Mouse (Mus musculus) limb, embryonic 14.5 days (tissue): Measurements from ENCODE around the gene Abcg4. TPM values are rescaled to one million over a fixed set of nuclear protein-coding genes. Genes with fewer than 3 reads are reported as not detected.
"Not testable (repeated sequence)": the region's sequence is repeated elsewhere in the genome, so short reads cannot be mapped to it uniquely, and the experiment has no call there.

Experiments
- ATAC-seq: fragments of 200-750 bp; cut with Nextera tagmentation; 2 replicates; pipeline ENCODE4 v1.8.0; 2017; ENCODE audit warnings: low read depth, moderate number of reproducible peaks, moderate TSS enrichment; ENCODE audit not compliant: low FRiP score
- DNase-seq: peaks from one replicate; pipeline ENCODE4 v3.0.0-alpha.2; 2015; ENCODE audit warnings: low spot score
- H3K27ac ChIP-seq: fragments of 300-500 bp; sonication (generic); replicated peaks from 2 replicates; pipeline ENCODE4 v1.5.1; 2014; ENCODE audit warnings: low read depth, mild to moderate bottlenecking, low read length, moderate library complexity, mixed read lengths
- H3K27me3 ChIP-seq: fragments of 300-500 bp; sonication (generic); 2 replicates; pipeline ENCODE4 v1.6.1; 2014; ENCODE audit warnings: low read length, mixed read lengths; ENCODE audit not compliant: control insufficient read depth, insufficient read depth
- H3K36me3 ChIP-seq: fragments of 300-500 bp; sonication (generic); 2 replicates; pipeline ENCODE4 v1.6.1; 2014; ENCODE audit warnings: mild to moderate bottlenecking, low read length, moderate library complexity, mixed read lengths; ENCODE audit not compliant: control insufficient read depth, insufficient read depth
- H3K4me1 ChIP-seq: fragments of 300-500 bp; sonication (generic); 2 replicates; pipeline ENCODE4 v1.6.1; 2014; ENCODE audit warnings: antibody characterized with exemption, low read length, mixed read lengths; ENCODE audit not compliant: control insufficient read depth, insufficient read depth
- H3K4me2 ChIP-seq: fragments of 300-500 bp; sonication (generic); replicated peaks from 2 replicates; pipeline ENCODE4 v1.6.1; 2014; ENCODE audit warnings: low read depth, mild to moderate bottlenecking, low read length, moderate library complexity; ENCODE audit not compliant: severe bottlenecking
- H3K4me3 ChIP-seq: fragments of 300-500 bp; sonication (generic); replicated peaks from 2 replicates; pipeline ENCODE4 v1.5.1; 2014; ENCODE audit warnings: low read length
- H3K9ac ChIP-seq: fragments of 300-500 bp; sonication (generic); 2 replicates; pipeline ENCODE4 v1.6.1; 2014; ENCODE audit warnings: mild to moderate bottlenecking, low read depth, low read length, moderate library complexity; ENCODE audit not compliant: severe bottlenecking
- H3K9me3 ChIP-seq: fragments of 300-500 bp; sonication (generic); 2 replicates; pipeline ENCODE4 v1.6.1; 2016; ENCODE audit warnings: low read length; ENCODE audit not compliant: control insufficient read depth
- POLR2A ChIP-seq: fragments of 200-500 bp; IDR thresholded peaks from 2 replicates; pipeline ENCODE4 v1.8.0; 2012; ENCODE audit warnings: inconsistent platforms, mild to moderate bottlenecking, moderate library complexity, borderline replicate concordance; ENCODE audit not compliant: insufficient read depth, insufficient read length; ENCODE audit errors: extremely low read depth
- WGBS: fragments of 180-500 bp; shearing (Covaris S2); extraction: QIAGEN DNeasy Blood & Tissue Kit; methylation state at CpG from one replicate; pipeline ENCODE4 v1.1.7; 2014; 5-methylcytosine and 5-hydroxymethylcytosine counted together
- polyA plus RNA-seq, 2 experiments: library from polyadenylated mRNA; depleted of rRNA in 1 of 2; stranded (reverse) in 1 of 2; unstranded in 1 of 2; fragments of >200 nt; fragmentation: Nextera tagmentation in 1 of 2; extraction: Ambion mirVana in 1 of 2; gene quantifications; 2 replicates each; pipeline versions ENCODE4 v1.2.1 to v1.2.3; 2012 to 2014

The Abcg4 gene
- polyA plus RNA-seq (2012; rRNA removed) = 20.8 and 35.7 TPM in 2 replicates
- 4.8 and 5.0 TPM in 2 replicates for polyA plus RNA-seq (2014; fragmentation: Nextera tagmentation; extraction: Ambion mirVana)

GRCm38 (mm10) chr9:44288076-44288958 lies at the start of gene Abcg4:
Gene Abcg4 (minus strand): TSS chr9:44288615.
- Histone ChIP-seq H3K9me3 (no peaks in the 10 kb centered on the region), H3K9ac (peak within 1 kb of the TSS; percentile 76), H3K27me3 (no peaks in the 10 kb centered on the region), H3K27ac (no peak within 1 kb of the TSS), H3K4me2 (peak within 1 kb of the TSS; percentile 84), H3K4me3 (peak within 1 kb of the TSS; percentile 63), H3K4me1 (peaks cover 11% of the 10 kb centered on the region), H3K36me3 (peaks cover 23% of the 10 kb centered on the region)
- ATAC-seq (peak; percentile 36; the same call in 1 of the 2 replicates), DNase-seq (no peak)
- 3% methylated on average over 25 of the region's 38 CpGs for whole genome bisulfite sequencing
- no peak for TF ChIP-seq POLR2A

GRCm38 (mm10) chr9:44337436-44338169 lies 49.2 kb upstream of the Abcg4 start:
- H3K27ac ChIP-seq = no peak overlapping the region
- no peak for DNase-seq
- peaks cover 12% of the 10 kb centered on the region for H3K4me1 ChIP-seq
- ATAC-seq = no peak
- TF ChIP-seq POLR2A = no peak
- peak overlapping the region; percentile 80; the same call in 1 of the 2 replicates for H3K4me2 ChIP-seq
- 69% methylated on average over 9 of the region's 9 CpGs for WGBS
- peak overlapping the region; percentile 28; the same call in 1 of the 2 replicates for H3K9ac ChIP-seq
- no peaks in the 10 kb centered on the region for H3K9me3 ChIP-seq
- H3K36me3 ChIP-seq = peaks cover 46% of the 10 kb centered on the region
- peak overlapping the region; percentile 60; the same call in 1 of the 2 replicates for H3K4me3 ChIP-seq
- no peaks in the 10 kb centered on the region for H3K27me3 ChIP-seq

GRCm38 (mm10) chr9:44336964-44337363 lies 48.5 kb upstream of the Abcg4 start:
- Histone ChIP-seq H3K9ac (no peak overlapping the region), H3K36me3 (peaks cover 53% of the 10 kb centered on the region), H3K27ac (no peak overlapping the region), H3K27me3 (no peaks in the 10 kb centered on the region), H3K9me3 (no peaks in the 10 kb centered on the region), H3K4me2 (peak overlapping the region; percentile 80), H3K4me1 (peaks cover 12% of the 10 kb centered on the region; the same call in 1 of the 2 replicates), H3K4me3 (peak overlapping the region; percentile 60)
- no peak for DNase-seq
- TF ChIP-seq POLR2A = no peak
- no peak for ATAC-seq
- WGBS = 81% methylated on average over 3 of the region's 3 CpGs

- Histone ChIP-seq H3K4me1 (peaks cover 12% of the 10 kb centered on the region; the same call in 1 of the 2 replicates), H3K4me3 (peak overlapping the region; percentile 60), H3K36me3 (peaks cover 55% of the 10 kb centered on the region), H3K4me2 (peak overlapping the region; percentile 80)
- WGBS = 18% methylated on average over 3 of the region's 4 CpGs
- not testable (repeated sequence) for H3K27me3 ChIP-seq, H3K9me3 ChIP-seq, DNase-seq, H3K9ac ChIP-seq, ATAC-seq, H3K27ac ChIP-seq
Observed at GRCm38 (mm10) chr9:44336513-44336912, 48.1 kb upstream of the Abcg4 start.

- Histone ChIP-seq H3K4me2 (peak overlapping the region; percentile 80), H3K4me3 (peak overlapping the region; percentile 60), H3K4me1 (peaks cover 12% of the 10 kb centered on the region; the same call in 1 of the 2 replicates), H3K9ac (peak overlapping the region; percentile 84), H3K36me3 (peaks cover 55% of the 10 kb centered on the region), H3K9me3 (no peaks in the 10 kb centered on the region), H3K27me3 (no peaks in the 10 kb centered on the region), H3K27ac (peak overlapping the region; percentile 94; the same call in 1 of the 2 replicates)
- 0% methylated on average over 5 of the region's 5 CpGs for WGBS
- no peak for ATAC-seq
- 0 out of 2 replicates have a peak, but pooled peaks have one; percentile 14 for TF ChIP-seq POLR2A
- DNase-seq = no peak
Observed at GRCm38 (mm10) chr9:44336093-44336406, 47.6 kb upstream of the Abcg4 start.
